Mouse (Mus musculus): ENCODE results near the gene CK137956. TPM values are rescaled to one million over a fixed set of nuclear protein-coding genes. Genes with fewer than 3 reads are reported as not detected.
A peak's percentile ranks its signal among the peaks of the same experiment; 100 is the strongest.

The CK137956 gene
- not detected in 2 replicates for polyA plus RNA-seq (2015; fragmentation: Nextera tagmentation; extraction: Ambion mirVana)

GRCm38 (mm10) chr4:127970901-127971868 lies at the start of gene CK137956:
Gene CK137956 (minus strand): TSS chr4:127970951.
- WGBS = 2% methylated on average over 39 of the region's 39 CpGs
- peaks cover 42% of the 10 kb centered on the region for H3K27me3 ChIP-seq (replicated peaks)
- no peak within 1 kb of the TSS for H3K9ac ChIP-seq
- H3K4me2 ChIP-seq = no peak within 1 kb of the TSS
- no peaks in the 10 kb centered on the region for H3K36me3 ChIP-seq
- H3K27ac ChIP-seq = no peak within 1 kb of the TSS
- no peaks in the 10 kb centered on the region for H3K4me1 ChIP-seq
- no peaks in the 10 kb centered on the region for H3K9me3 ChIP-seq
- ATAC-seq (ENCODE audit: insufficient read depth, low FRiP score, low read depth) = no peak
- no peak within 1 kb of the TSS for H3K4me3 ChIP-seq (replicated peaks)

GRCm38 (mm10) chr4:128019465-128019864 lies 48.7 kb upstream of the CK137956 start:
- no peak overlapping the region for H3K4me3 ChIP-seq (replicated peaks)
- H3K27ac ChIP-seq = no peak overlapping the region
- H3K9me3 ChIP-seq = no peaks in the 10 kb centered on the region
- H3K9ac ChIP-seq = no peak overlapping the region
- ATAC-seq (ENCODE audit: insufficient read depth, low FRiP score, low read depth) = no peak
- H3K36me3 ChIP-seq = no peaks in the 10 kb centered on the region
- 69% methylated on average over 2 of the region's 2 CpGs for WGBS
- no peak overlapping the region for H3K4me2 ChIP-seq
- H3K27me3 ChIP-seq (replicated peaks) = no peaks in the 10 kb centered on the region
- no peaks in the 10 kb centered on the region for H3K4me1 ChIP-seq

- 62% methylated on average over 3 of the region's 3 CpGs for WGBS
- no peak for ATAC-seq (ENCODE audit: insufficient read depth, low FRiP score, low read depth)
- no peak overlapping the region for H3K9ac ChIP-seq
Observed at GRCm38 (mm10) chr4:128004797-128005452, 34.2 kb upstream of the CK137956 start.

GRCm38 (mm10) chr4:128002638-128003101 lies 31.9 kb upstream of the CK137956 start:
- no peaks in the 10 kb centered on the region for H3K9me3 ChIP-seq
- ATAC-seq (ENCODE audit: insufficient read depth, low FRiP score, low read depth) = no peak
- H3K9ac ChIP-seq = no peak overlapping the region
- H3K27me3 ChIP-seq (replicated peaks) = no peaks in the 10 kb centered on the region
- H3K27ac ChIP-seq = no peak overlapping the region
- H3K4me2 ChIP-seq = no peak overlapping the region
- no peak overlapping the region for H3K4me3 ChIP-seq (replicated peaks)
- H3K4me1 ChIP-seq = no peaks in the 10 kb centered on the region
- no peaks in the 10 kb centered on the region for H3K36me3 ChIP-seq
- WGBS = 64% methylated on average over 4 of the region's 4 CpGs

More at GRCm38 (mm10) chr4:128004797-128005452, 34.2 kb upstream of the CK137956 start:
- no peaks in the 10 kb centered on the region for H3K9me3 ChIP-seq
- H3K36me3 ChIP-seq = no peaks in the 10 kb centered on the region
- H3K27ac ChIP-seq = no peak overlapping the region
- no peaks in the 10 kb centered on the region for H3K4me1 ChIP-seq
- H3K4me3 ChIP-seq (replicated peaks) = no peak overlapping the region
- no peak overlapping the region for H3K4me2 ChIP-seq
- H3K27me3 ChIP-seq (replicated peaks) = no peaks in the 10 kb centered on the region

GRCm38 (mm10) chr4:127999281-127999680 lies 28.5 kb upstream of the CK137956 start:
- H3K4me1 ChIP-seq = no peaks in the 10 kb centered on the region
- no peaks in the 10 kb centered on the region for H3K27me3 ChIP-seq (replicated peaks)
- no peak overlapping the region for H3K27ac ChIP-seq
- no peaks in the 10 kb centered on the region for H3K9me3 ChIP-seq
- H3K36me3 ChIP-seq = no peaks in the 10 kb centered on the region
- WGBS = 79% methylated on average over 3 of the region's 3 CpGs
- H3K4me3 ChIP-seq (replicated peaks) = no peak overlapping the region
- H3K4me2 ChIP-seq = no peak overlapping the region
- no peak overlapping the region for H3K9ac ChIP-seq
- no peak for ATAC-seq (ENCODE audit: insufficient read depth, low FRiP score, low read depth)

- H3K27ac ChIP-seq = no peak overlapping the region
- H3K9me3 ChIP-seq = no peaks in the 10 kb centered on the region
- no peak overlapping the region for H3K9ac ChIP-seq
- ATAC-seq (ENCODE audit: insufficient read depth, low FRiP score, low read depth) = no peak
- H3K4me2 ChIP-seq = no peak overlapping the region
- WGBS = 12% methylated on average over 18 of the region's 18 CpGs
- no peaks in the 10 kb centered on the region for H3K36me3 ChIP-seq
- H3K27me3 ChIP-seq (replicated peaks) = peaks cover 64% of the 10 kb centered on the region
- H3K4me1 ChIP-seq = peaks cover 8% of the 10 kb centered on the region; the same call in 1 of the 2 replicates
- no peak overlapping the region for H3K4me3 ChIP-seq (replicated peaks)
Observed at GRCm38 (mm10) chr4:127989347-127989995, 18.7 kb upstream of the CK137956 start.

- WGBS = 2% methylated on average over 39 of the region's 39 CpGs
- H3K4me1 ChIP-seq = peaks cover 8% of the 10 kb centered on the region; the same call in 1 of the 2 replicates
- ATAC-seq (ENCODE audit: insufficient read depth, low FRiP score, low read depth) = no peak
- no peaks in the 10 kb centered on the region for H3K9me3 ChIP-seq
- peak overlapping the region; percentile 64 for H3K4me2 ChIP-seq
- H3K9ac ChIP-seq = no peak overlapping the region
- H3K36me3 ChIP-seq = no peaks in the 10 kb centered on the region
- H3K27ac ChIP-seq = no peak overlapping the region
- H3K4me3 ChIP-seq (replicated peaks) = peak overlapping the region; percentile 36
- peaks cover 71% of the 10 kb centered on the region for H3K27me3 ChIP-seq (replicated peaks)
Observed at GRCm38 (mm10) chr4:127988526-127989180, 17.9 kb upstream of the CK137956 start.

GRCm38 (mm10) chr4:127987784-127988455 lies 17.2 kb upstream of the CK137956 start, which contains the start of gene Csmd2:
Gene Csmd2 (plus strand): TSS chr4:127987857.
- no peak for ATAC-seq (ENCODE audit: insufficient read depth, low FRiP score, low read depth)
- no peak within 1 kb of the TSS for H3K9ac ChIP-seq
- H3K4me2 ChIP-seq = peak within 1 kb of the TSS; percentile 64
- H3K9me3 ChIP-seq = no peaks in the 10 kb centered on the region
- H3K4me3 ChIP-seq (replicated peaks) = peak within 1 kb of the TSS; percentile 36
- peaks cover 8% of the 10 kb centered on the region; the same call in 1 of the 2 replicates for H3K4me1 ChIP-seq
- H3K27me3 ChIP-seq (replicated peaks) = peaks cover 71% of the 10 kb centered on the region
- under 1% methylated on average over 60 of the region's 65 CpGs for WGBS
- H3K36me3 ChIP-seq = no peaks in the 10 kb centered on the region
- no peak within 1 kb of the TSS for H3K27ac ChIP-seq

- Histone ChIP-seq H3K9ac (no peak overlapping the region), H3K27me3 (replicated peaks) (peaks cover 75% of the 10 kb centered on the region), H3K4me2 (peak overlapping the region; percentile 64), H3K4me1 (peaks cover 8% of the 10 kb centered on the region; the same call in 1 of the 2 replicates), H3K4me3 (replicated peaks) (peak overlapping the region; percentile 36), H3K9me3 (no peaks in the 10 kb centered on the region), H3K27ac (no peak overlapping the region), H3K36me3 (no peaks in the 10 kb centered on the region)
- 11% methylated on average over 10 of the region's 10 CpGs for WGBS
- no peak for ATAC-seq (ENCODE audit: insufficient read depth, low FRiP score, low read depth)
Observed at GRCm38 (mm10) chr4:127987270-127987669, 16.5 kb upstream of the CK137956 start.

GRCm38 (mm10) chr4:127986491-127987075 lies 15.8 kb upstream of the CK137956 start:
- 5% methylated on average over 25 of the region's 25 CpGs for WGBS
- no peak overlapping the region; the same call in 1 of the 2 replicates for H3K4me2 ChIP-seq
- ATAC-seq (ENCODE audit: insufficient read depth, low FRiP score, low read depth) = no peak

More at GRCm38 (mm10) chr4:127986491-127987075, 15.8 kb upstream of the CK137956 start:
- Histone ChIP-seq H3K4me1 (peaks cover 8% of the 10 kb centered on the region; the same call in 1 of the 2 replicates), H3K27me3 (replicated peaks) (peaks cover 75% of the 10 kb centered on the region), H3K27ac (no peak overlapping the region), H3K9me3 (no peaks in the 10 kb centered on the region), H3K9ac (no peak overlapping the region), H3K36me3 (no peaks in the 10 kb centered on the region), H3K4me3 (replicated peaks) (no peak overlapping the region)
